Comparison of ENCODE assay signal across 28 mouse cellular contexts in genomic region chr10:88492658-88493057, GRCm38 (mm10). TPM values are rescaled to one million over a fixed set of nuclear protein-coding genes. Genes with fewer than 3 reads are reported as not detected.
A peak's percentile ranks its signal among the peaks of the same experiment; 100 is the strongest.
DNase-seq lines count a peak whose midpoint lies in the region; ATAC-seq and TF ChIP-seq lines count a peak whose summit lies in the region.
"Had no signal": no experiment of that assay in that cellular context is flagged by ENCODE, and none has a peak within 500 bp of the region (broad histone marks: within the 10 kb centered on the region; RNA-seq: fewer than 3 reads in every experiment).

No protein-coding gene starts in this region.

- TF ChIP-seq EP300 in CH12.LX (IDR thresholded peaks at IDR 0.05; ENCODE audit: low read length): no peak

- no peak overlapping the region for H3K27ac ChIP-seq in CH12.LX (ENCODE audit: insufficient read depth, low read depth)
- H3K27ac ChIP-seq: embryonic facial prominence, embryonic 10.5 days; embryonic facial prominence, embryonic 13.5 days; forebrain, embryonic 12.5 days; forebrain, embryonic 15.5 days; hindbrain, embryonic 10.5 days; hindbrain, embryonic 13.5 days had no signal

- TF ChIP-seq CTCF in CH12.LX (conservative IDR thresholded peaks at IDR 0.05 in 1 of 2, IDR thresholded peaks at IDR 0.05 in 1 of 2; ENCODE audit: low read depth in 2 of 2, low read length in 2 of 2): no peak

- dilution Hi-C loops in CH12.LX (cut with MboI; ENCODE audit: extremely low pct_ligation_motif_present, extremely low pct_unique_long_range_greater_than_20kb, low sequenced_read_pairs): no loop called here

- peak; percentile 39 for DNase-seq in A20 (ENCODE audit: low read depth, low spot score)
- DNase-seq in CH12.LX (ENCODE audit: extremely low read depth): peak; percentile 48
- peak; percentile 26 for DNase-seq in splenic B cell, adult 2 months (ENCODE audit: low read depth, low spot score)
- DNase-seq in ovary, postnatal 14 days (ENCODE audit: low spot score): no peak
- no peak for DNase-seq in layer of hippocampus, adult 18-20 months (ENCODE audit: low spot score in 2 of 2)
- DNase-seq: adrenal gland, postnatal 10 days; adrenal gland, postnatal 36 days; cerebellum, adult 11 months; cerebellum, adult 2 months; cerebellum, adult 9-11 months; cerebellum, postnatal 25 days; embryo, embryonic 11 days; gastrocnemius, postnatal 25 days had no signal

- H3K4me3 ChIP-seq in CH12.LX (replicated peaks in 1 of 3; ENCODE audit: low read depth in 2 of 3, low read length in 2 of 3, poor library complexity in 1 of 3): no peak overlapping the region
- H3K4me3 ChIP-seq: embryonic facial prominence, embryonic 10.5 days; embryonic facial prominence, embryonic 13.5 days; erythroblast, embryonic 14.5 days; forebrain, embryonic 12.5 days; forebrain, embryonic 15.5 days; hindbrain, embryonic 10.5 days; hindbrain, embryonic 13.5 days had no signal

- no peak for TF ChIP-seq RAD21 in CH12.LX (IDR thresholded peaks at IDR 0.05; ENCODE audit: low read depth, low read length)

- in situ Hi-C loops in CH12.LX (cut with MboI; ENCODE audit: low pct_ligation_motif_present, low pct_unique_long_range_greater_than_20kb, low sequenced_read_pairs): no loop called here

- H3K9ac ChIP-seq in CH12.LX (ENCODE audit: insufficient read depth, low read depth): no peak overlapping the region; the same call in 1 of the 2 replicates
- H3K9ac ChIP-seq: embryonic facial prominence, embryonic 13.5 days; forebrain, embryonic 12.5 days; forebrain, embryonic 15.5 days; hindbrain, embryonic 13.5 days had no signal

- peak overlapping the region; percentile 60 for H3K4me2 ChIP-seq in CH12.LX (ENCODE audit: insufficient read depth, low read depth, poor library complexity, severe bottlenecking)
- H3K4me2 ChIP-seq: embryonic facial prominence, embryonic 13.5 days; forebrain, embryonic 12.5 days; forebrain, embryonic 15.5 days; heart, embryonic 11.5 days; hindbrain, embryonic 13.5 days had no signal

- TF ChIP-seq POLR2A in CH12.LX (IDR thresholded peaks at IDR 0.05; ENCODE audit: low read depth, low read length): no peak

- H3K4me1 ChIP-seq in CH12.LX (ENCODE audit: control insufficient read depth in 1 of 2, insufficient read depth in 2 of 2): peaks cover 2 to 19% of the 10 kb centered on the region in 2 experiments; a peak in 3 of 4 replicates
- H3K4me1 ChIP-seq: forebrain, embryonic 12.5 days; forebrain, embryonic 15.5 days; hindbrain, embryonic 13.5 days had no signal

- no peaks in the 10 kb centered on the region for H3K27me3 ChIP-seq in CH12.LX (replicated peaks)
- H3K27me3 ChIP-seq in splenic B cell, adult 2 months (ENCODE audit: control insufficient read depth, insufficient read depth, low read length, poor library complexity, severe bottlenecking): no peaks in the 10 kb centered on the region
- H3K27me3 ChIP-seq: embryonic facial prominence, embryonic 13.5 days; forebrain, embryonic 12.5 days; forebrain, embryonic 15.5 days; hindbrain, embryonic 13.5 days; Patski had no signal

- no peaks in the 10 kb centered on the region for H3K79me2 ChIP-seq in CH12.LX (replicated peaks; ENCODE audit: control insufficient read depth, extremely low read depth, insufficient read depth, poor library complexity, severe bottlenecking)

- no peaks in the 10 kb centered on the region for H3K36me3 ChIP-seq in CH12.LX (replicated peaks in 1 of 2; ENCODE audit: control insufficient read depth in 1 of 2, insufficient read depth in 1 of 2, low read length in 1 of 2)
- no peaks in the 10 kb centered on the region; the same call in 1 of the 2 replicates for H3K36me3 ChIP-seq in splenic B cell, adult 2 months (ENCODE audit: control insufficient read depth, insufficient read depth, low read length, poor library complexity, severe bottlenecking)
- H3K36me3 ChIP-seq: embryonic facial prominence, embryonic 10.5 days; embryonic facial prominence, embryonic 13.5 days; forebrain, embryonic 12.5 days; forebrain, embryonic 15.5 days; G1E; hindbrain, embryonic 10.5 days; hindbrain, embryonic 13.5 days had no signal

- ATAC-seq in granulocyte monocyte progenitor cell, adult 5-6 weeks (replicated peaks; ENCODE audit: poor library complexity, severe bottlenecking): peak; percentile 50
- ATAC-seq: forebrain, embryonic 15.5 days; hindbrain, embryonic 16.5 days; Patski had no signal

- H3K9me3 ChIP-seq in CH12.LX (replicated peaks; ENCODE audit: low read length): no peaks in the 10 kb centered on the region
- H3K9me3 ChIP-seq: embryonic facial prominence, embryonic 10.5 days; embryonic facial prominence, embryonic 13.5 days; forebrain, embryonic 12.5 days; forebrain, embryonic 15.5 days; G1E; hindbrain, embryonic 10.5 days; hindbrain, embryonic 13.5 days had no signal

TF ChIP-seq in CH12.LX, 34 proteins besides CTCF, POLR2A, EP300 and RAD21:
- TF ChIP-seq ETS1 (conservative IDR thresholded peaks at IDR 0.05; ENCODE audit: low read depth, low read length): 0 out of 2 replicates have a peak, but pooled peaks have one; percentile 11
- no peak for TF ChIP-seq E2F4 (IDR thresholded peaks at IDR 0.05; ENCODE audit: insufficient replicate concordance, low read depth, low read length)
- TF ChIP-seq BHLHE40 (IDR thresholded peaks at IDR 0.05; ENCODE audit: low read depth, low read length): peak; percentile 94
- peak; percentile 59 for TF ChIP-seq USF1 (IDR thresholded peaks at IDR 0.05; ENCODE audit: low read depth, low read length)
- peak; percentile 41; the same call in 1 of the 2 replicates for TF ChIP-seq USF2 (conservative IDR thresholded peaks at IDR 0.05; ENCODE audit: low read depth, low read length)
- TF ChIP-seq MXI1 (IDR thresholded peaks at IDR 0.05; ENCODE audit: low read depth, low read length): peak; percentile 62
- no peak for TF ChIP-seq ELF1 (IDR thresholded peaks at IDR 0.05; ENCODE audit: low read depth, low read length)
- peak; percentile 68; the same call in 1 of the 2 replicates for TF ChIP-seq MAX (IDR thresholded peaks at IDR 0.05; ENCODE audit: low read length)
- TF ChIP-seq MYC (IDR thresholded peaks at IDR 0.05; ENCODE audit: low read depth, low read length): 0 out of 2 replicates have a peak, but pooled peaks have one; percentile 46
- no peak for TF ChIP-seq ZNF384 (IDR thresholded peaks at IDR 0.05; ENCODE audit: low read depth, low read length)

RNA-seq across cellular contexts. Expression of gene Chpt1, which starts 11.2 kb away (rescaled TPM):
- total RNA-seq in CH12.LX (2012; rRNA removed) (8.0 and 8.1 TPM in 2 replicates), CH12.LX (2014; rRNA removed) (8.1 and 10.0 TPM in 2 replicates)
- polyA plus RNA-seq in CH12.LX (2012; ENCODE audit: insufficient read length, low read depth): 8.7 and 10.1 TPM in 2 replicates
- 13.3 and 30.8 TPM in 2 replicates for total RNA-seq in granulocyte monocyte progenitor cell, adult 5-6 weeks (2014; fragmentation: Nextera tagmentation)
- total RNA-seq in granulocyte monocyte progenitor cell, adult 5-6 weeks (2017): 23.8 and 31.7 TPM in 2 replicates
- 10 to 100 TPM; 39.3 to 39.5 TPM for total RNA-seq in layer of hippocampus, adult 18-20 months (2021)

RNA-seq across cellular contexts. Expression of gene Sycp3, which starts 33.3 kb away (rescaled TPM):
- total RNA-seq in CH12.LX (2012; rRNA removed): not detected in 2 replicates
- not detected in 2 replicates for total RNA-seq in CH12.LX (2014; rRNA removed)
- polyA plus RNA-seq in CH12.LX (2012; ENCODE audit: insufficient read length, low read depth): not detected in 2 replicates
- not detected in 2 replicates for total RNA-seq in granulocyte monocyte progenitor cell, adult 5-6 weeks (2014; fragmentation: Nextera tagmentation)
- 0.30 TPM in 1 of 2 replicates, not detected in the other for total RNA-seq in granulocyte monocyte progenitor cell, adult 5-6 weeks (2017)
- under 1 TPM in 1 of 2 experiments, not detected in 1; 0.37 TPM for total RNA-seq in layer of hippocampus, adult 18-20 months (2021)
- total RNA-seq: gastrocnemius, adult 8-10 months; gastrocnemius, postnatal 25 days; heart, adult 8-10 months; heart, postnatal 25 days had no signal
- polyA plus RNA-seq: erythroblast, embryonic 14.5 days; G1E; hindbrain, embryonic 10.5 days; Patski had no signal

Comparison
In these comparisons a context has a peak if more than half of its experiments do, and no peak if none do; other contexts are left out.
1. DNase-seq: peak in A20 (single experiment), CH12.LX (single experiment) and splenic B cell, adult 2 months (single experiment); none in ovary, postnatal 14 days (single experiment) and layer of hippocampus, adult 18-20 months (0 of 2).